Mouse (Mus musculus): ENCODE data around the gene Ipo8. TPM values are rescaled to one million over a fixed set of nuclear protein-coding genes. Genes with fewer than 3 reads are reported as not detected.
A peak's percentile ranks its signal among the peaks of the same experiment; 100 is the strongest.

Ipo8 gene
- polyA plus RNA-seq, 1 experiment from 2014 or later, result 12.2 TPM

DNA sequence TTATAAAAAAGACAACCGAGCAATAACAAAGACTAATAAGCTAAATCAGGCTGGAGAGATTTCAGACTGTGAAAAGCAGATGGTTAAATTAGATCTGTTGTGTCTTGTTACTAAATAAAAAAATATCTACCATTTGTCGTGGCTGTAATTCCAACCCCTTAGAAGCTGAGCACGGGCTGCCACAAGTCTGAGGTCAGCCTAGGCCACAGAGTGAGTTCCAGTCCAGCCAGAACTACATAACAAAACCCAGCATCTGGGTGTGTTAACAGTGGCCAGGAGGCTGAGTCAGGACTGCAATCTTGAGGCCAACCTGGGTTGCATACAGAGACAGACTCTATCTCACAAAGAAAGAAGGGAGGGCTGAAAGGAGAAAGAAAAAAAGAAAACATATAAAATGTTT lies 59.8 kb downstream of the Ipo8 start:
- no peaks in the 10 kb centered on the region for H3K27me3 ChIP-seq (replicated peaks; ENCODE audit: control insufficient read depth, insufficient read depth, low read length)

DNA sequence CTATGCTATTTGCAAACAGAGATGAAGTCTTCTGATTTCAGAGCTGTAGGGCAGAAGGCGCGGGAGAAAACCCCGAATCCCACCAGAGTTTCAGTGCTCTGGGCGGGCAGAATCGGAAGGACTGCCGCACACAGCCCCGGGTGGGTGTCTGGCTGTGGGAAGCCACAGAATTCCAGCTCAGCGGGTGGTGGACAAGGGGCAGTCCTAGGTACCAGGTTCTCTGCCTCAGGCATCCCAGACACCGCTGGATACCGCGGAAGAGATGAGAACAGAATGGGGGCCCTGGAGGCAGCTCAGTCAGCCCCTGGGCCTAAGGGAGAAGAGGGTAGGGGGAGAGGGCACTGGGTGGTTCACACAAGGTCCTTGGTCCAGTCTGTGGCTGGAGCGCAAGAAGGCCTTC lies 62.8 kb downstream of the Ipo8 start:
- Histone ChIP-seq H3K4me3 (ENCODE audit: low read depth, low read length) (no peak overlapping the region), H3K27ac (ENCODE audit: low read depth, low read length) (no peak overlapping the region), H3K4me2 (ENCODE audit: low read length) (no peak overlapping the region), H3K4me1 (ENCODE audit: control insufficient read depth, insufficient read depth, low read length) (no peaks in the 10 kb centered on the region), H3K9ac (ENCODE audit: low read length) (no peak overlapping the region), H3K36me3 (ENCODE audit: control insufficient read depth, insufficient read depth, low read length) (peaks cover 20% of the 10 kb centered on the region), H3K9me3 (replicated peaks; ENCODE audit: control insufficient read depth, low read length) (no peaks in the 10 kb centered on the region), H3K27me3 (replicated peaks; ENCODE audit: control insufficient read depth, insufficient read depth, low read length) (no peaks in the 10 kb centered on the region)
- ATAC-seq, result no peak
- WGBS, result 89% methylated on average over 12 of the region's 12 CpGs
- DNase-seq (ENCODE audit: low spot score), result no peak

More for the DNA sequence above, 59.8 kb downstream of the Ipo8 start:
- DNase-seq (ENCODE audit: low spot score) (no peak), ATAC-seq (no peak)
- H3K36me3 ChIP-seq (ENCODE audit: control insufficient read depth, insufficient read depth, low read length), result peaks cover 48% of the 10 kb centered on the region
- H3K9ac ChIP-seq (ENCODE audit: low read length), result no peak overlapping the region
- H3K4me1 ChIP-seq (ENCODE audit: control insufficient read depth, insufficient read depth, low read length), result no peaks in the 10 kb centered on the region
- WGBS, result 79% methylated on average over 3 of the region's 3 CpGs
- no peak overlapping the region for H3K4me3 ChIP-seq (ENCODE audit: low read depth, low read length)
- no peaks in the 10 kb centered on the region for H3K9me3 ChIP-seq (replicated peaks; ENCODE audit: control insufficient read depth, low read length)
- H3K4me2 ChIP-seq (ENCODE audit: low read length), result no peak overlapping the region
- no peak overlapping the region for H3K27ac ChIP-seq (ENCODE audit: low read depth, low read length)

DNA sequence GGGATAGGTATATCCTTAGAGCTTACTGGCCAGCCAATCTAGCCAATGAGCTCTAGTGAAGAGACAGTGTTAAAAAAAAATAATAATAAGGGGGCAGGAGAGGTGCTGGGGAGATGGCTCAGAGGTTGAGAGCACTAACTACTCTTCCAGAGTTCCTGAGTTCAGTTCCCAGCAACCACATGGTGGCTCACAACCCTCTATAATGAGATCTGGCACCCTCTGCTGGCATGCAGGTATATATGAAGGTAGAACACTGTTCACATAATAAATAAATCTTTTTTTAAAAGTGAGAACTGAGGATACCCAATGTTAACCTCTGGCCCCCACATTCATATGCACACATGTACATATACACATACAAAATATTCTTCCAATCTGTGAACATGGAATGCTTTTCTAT lies 64.0 kb downstream of the Ipo8 start:
- H3K27ac ChIP-seq (ENCODE audit: low read depth, low read length), result no peak overlapping the region
- DNase-seq (ENCODE audit: low spot score) (no peak), ATAC-seq (no peak)
- no peak overlapping the region for H3K4me2 ChIP-seq (ENCODE audit: low read length)
- H3K9me3 ChIP-seq (replicated peaks; ENCODE audit: control insufficient read depth, low read length), result no peaks in the 10 kb centered on the region
- peaks cover 9% of the 10 kb centered on the region for H3K36me3 ChIP-seq (ENCODE audit: control insufficient read depth, insufficient read depth, low read length)
- H3K4me1 ChIP-seq (ENCODE audit: control insufficient read depth, insufficient read depth, low read length), result no peaks in the 10 kb centered on the region
- no peaks in the 10 kb centered on the region for H3K27me3 ChIP-seq (replicated peaks; ENCODE audit: control insufficient read depth, insufficient read depth, low read length)
- H3K4me3 ChIP-seq (ENCODE audit: low read depth, low read length), result no peak overlapping the region
- no peak overlapping the region for H3K9ac ChIP-seq (ENCODE audit: low read length)

DNA sequence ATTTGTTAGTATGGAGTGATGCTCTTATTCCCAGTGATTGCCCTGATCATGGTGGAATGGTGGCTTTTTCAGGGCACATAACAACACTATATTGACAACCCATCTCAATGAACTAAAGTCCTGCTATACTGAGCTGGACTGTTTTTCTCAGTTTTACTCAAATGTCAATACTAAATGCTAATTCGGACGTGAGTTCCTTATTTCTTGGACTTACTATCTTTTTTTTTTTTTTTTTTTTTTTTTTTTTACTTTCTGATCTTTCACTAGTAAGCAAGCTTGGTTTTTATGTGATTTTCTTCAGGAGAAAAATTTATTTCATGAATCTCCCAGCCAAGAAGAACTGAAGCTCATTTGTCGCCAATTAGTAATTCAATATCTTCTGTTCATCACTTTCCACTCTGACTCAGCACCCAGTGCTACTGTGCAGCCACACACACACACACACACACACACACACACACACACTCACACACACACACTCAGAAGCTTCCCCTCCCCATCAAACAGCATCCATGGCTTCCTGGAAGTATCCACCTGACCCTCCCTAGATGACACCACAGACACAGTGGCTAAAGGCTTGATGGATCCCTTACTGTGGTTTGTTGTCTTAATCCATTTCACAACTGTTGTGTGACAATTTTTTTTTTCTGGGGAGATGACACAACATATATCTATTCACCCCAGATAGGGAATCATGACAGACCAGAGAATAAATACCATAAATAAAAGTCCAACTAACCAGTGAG lies 69.1 kb downstream of the Ipo8 start:
- 90% methylated on average over 3 of the region's 3 CpGs for WGBS

DNA sequence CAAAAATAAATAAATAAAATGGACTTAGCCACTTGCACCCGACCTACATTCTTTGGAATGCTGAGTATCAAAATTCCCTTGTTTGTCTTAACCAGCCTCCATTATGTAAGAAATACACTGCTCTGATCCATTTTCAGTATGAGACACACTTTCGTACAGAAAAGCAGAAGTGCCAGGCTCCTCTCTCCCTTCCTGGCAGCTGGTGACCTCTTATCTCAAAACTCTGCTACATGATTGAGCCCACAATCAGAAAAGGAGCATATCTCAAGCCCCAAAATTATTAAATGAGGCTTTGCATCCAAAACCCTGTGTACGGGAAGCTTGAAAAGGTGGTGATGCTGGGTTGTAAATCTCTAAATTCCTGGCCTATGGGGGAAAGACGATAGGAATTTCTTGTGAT lies 69.8 kb downstream of the Ipo8 start:
- 87% methylated on average over 4 of the region's 4 CpGs for WGBS
- no peak for DNase-seq (ENCODE audit: low spot score)
- no peaks in the 10 kb centered on the region for H3K9me3 ChIP-seq (replicated peaks; ENCODE audit: control insufficient read depth, low read length)

More for the DNA sequence above, 69.1 kb downstream of the Ipo8 start:
- H3K4me1 ChIP-seq (ENCODE audit: control insufficient read depth, insufficient read depth, low read length), result no peaks in the 10 kb centered on the region
- no peak overlapping the region for H3K4me2 ChIP-seq (ENCODE audit: low read length)
- ATAC-seq, result no peak
- DNase-seq (ENCODE audit: low spot score), result no peak
- no peaks in the 10 kb centered on the region for H3K27me3 ChIP-seq (replicated peaks; ENCODE audit: control insufficient read depth, insufficient read depth, low read length)
- no peak overlapping the region for H3K9ac ChIP-seq (ENCODE audit: low read length)
- no peak overlapping the region for H3K27ac ChIP-seq (ENCODE audit: low read depth, low read length)
- no peak overlapping the region for H3K4me3 ChIP-seq (ENCODE audit: low read depth, low read length)
- no peaks in the 10 kb centered on the region for H3K36me3 ChIP-seq (ENCODE audit: control insufficient read depth, insufficient read depth, low read length)
- no peaks in the 10 kb centered on the region for H3K9me3 ChIP-seq (replicated peaks; ENCODE audit: control insufficient read depth, low read length)

DNA sequence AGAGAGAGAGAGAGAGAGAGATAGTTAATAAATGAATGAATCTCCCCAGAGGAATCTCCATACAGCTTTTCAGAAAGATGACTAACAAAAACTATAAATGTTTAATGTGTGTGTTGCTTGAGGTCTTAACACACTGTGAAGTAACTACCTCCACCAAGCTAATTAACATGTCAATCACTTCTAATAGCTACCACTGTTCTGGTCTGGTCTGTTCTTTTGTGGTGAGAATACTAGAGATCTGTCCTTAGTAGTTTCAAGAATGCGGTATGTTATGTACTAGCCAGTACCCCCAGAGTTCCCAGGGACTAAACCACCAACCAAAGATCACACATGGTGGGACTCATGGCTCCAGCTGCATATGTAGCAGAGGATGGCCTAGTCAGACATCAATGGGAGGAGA lies 74.7 kb downstream of the Ipo8 start:
- Histone ChIP-seq H3K4me3 (ENCODE audit: low read depth, low read length) (no peak overlapping the region), H3K36me3 (ENCODE audit: control insufficient read depth, insufficient read depth, low read length) (no peaks in the 10 kb centered on the region), H3K9ac (ENCODE audit: low read length) (no peak overlapping the region), H3K9me3 (replicated peaks; ENCODE audit: control insufficient read depth, low read length) (no peaks in the 10 kb centered on the region), H3K4me2 (ENCODE audit: low read length) (no peak overlapping the region), H3K4me1 (ENCODE audit: control insufficient read depth, insufficient read depth, low read length) (no peaks in the 10 kb centered on the region), H3K27me3 (replicated peaks; ENCODE audit: control insufficient read depth, insufficient read depth, low read length) (no peaks in the 10 kb centered on the region), H3K27ac (ENCODE audit: low read depth, low read length) (no peak overlapping the region)
- DNase-seq (ENCODE audit: low spot score) (no peak), ATAC-seq (no peak)
- 82% methylated on average over 1 of the region's 1 CpGs for WGBS

More for the DNA sequence above, 69.8 kb downstream of the Ipo8 start:
- no peak overlapping the region for H3K4me2 ChIP-seq (ENCODE audit: low read length)
- H3K4me1 ChIP-seq (ENCODE audit: control insufficient read depth, insufficient read depth, low read length), result no peaks in the 10 kb centered on the region
- H3K4me3 ChIP-seq (ENCODE audit: low read depth, low read length), result no peak overlapping the region
- no peak overlapping the region for H3K9ac ChIP-seq (ENCODE audit: low read length)
- no peaks in the 10 kb centered on the region for H3K27me3 ChIP-seq (replicated peaks; ENCODE audit: control insufficient read depth, insufficient read depth, low read length)
- ATAC-seq, result no peak
- H3K27ac ChIP-seq (ENCODE audit: low read depth, low read length), result no peak overlapping the region
- no peaks in the 10 kb centered on the region for H3K36me3 ChIP-seq (ENCODE audit: control insufficient read depth, insufficient read depth, low read length)

DNA sequence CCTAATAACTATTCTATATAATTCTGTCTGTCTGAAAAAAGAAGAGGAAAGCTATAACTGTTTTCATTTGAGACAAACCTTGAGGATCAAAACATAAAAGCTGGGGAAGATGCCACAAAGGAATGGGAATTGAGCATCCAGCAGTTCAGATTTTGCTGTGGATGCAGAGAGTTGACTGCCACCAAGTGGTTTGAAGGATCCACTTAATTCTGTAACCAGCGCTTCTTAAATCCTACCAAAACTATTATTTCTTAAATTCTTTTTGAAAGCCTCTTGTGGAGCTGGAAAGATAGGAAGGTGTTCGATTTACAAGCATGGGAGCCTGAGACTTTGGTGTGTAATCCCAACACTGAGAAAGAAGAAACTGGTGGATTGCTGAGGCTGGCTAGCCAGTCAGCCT lies 79.9 kb downstream of the Ipo8 start:
- 84% methylated on average over 2 of the region's 2 CpGs for WGBS
- ATAC-seq, result no peak
- Histone ChIP-seq H3K9me3 (replicated peaks; ENCODE audit: control insufficient read depth, low read length) (no peaks in the 10 kb centered on the region), H3K9ac (ENCODE audit: low read length) (no peak overlapping the region), H3K4me2 (ENCODE audit: low read length) (no peak overlapping the region), H3K27ac (ENCODE audit: low read depth, low read length) (no peak overlapping the region), H3K4me3 (ENCODE audit: low read depth, low read length) (no peak overlapping the region), H3K4me1 (ENCODE audit: control insufficient read depth, insufficient read depth, low read length) (no peaks in the 10 kb centered on the region), H3K36me3 (ENCODE audit: control insufficient read depth, insufficient read depth, low read length) (no peaks in the 10 kb centered on the region), H3K27me3 (replicated peaks; ENCODE audit: control insufficient read depth, insufficient read depth, low read length) (no peaks in the 10 kb centered on the region)
- DNase-seq (ENCODE audit: low spot score), result peak; percentile 62

DNA sequence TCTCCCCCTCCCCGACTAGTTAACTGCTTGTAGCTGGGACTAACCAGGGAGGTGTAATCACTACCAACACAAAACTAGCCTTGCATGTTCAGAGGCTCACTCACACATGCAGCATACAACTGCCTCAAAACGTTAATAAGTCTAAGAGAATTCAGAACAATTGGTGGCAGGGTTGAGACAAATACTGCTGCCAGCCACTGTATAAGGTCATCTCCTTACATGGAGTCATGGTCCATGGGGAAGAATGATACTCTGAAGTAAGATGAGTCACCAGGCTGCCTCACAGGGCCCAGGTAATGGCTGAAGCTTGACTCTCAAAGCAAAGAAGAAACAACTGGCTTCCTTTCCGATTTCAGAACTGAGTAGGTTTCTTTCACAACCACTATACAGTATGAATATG lies 81.1 kb downstream of the Ipo8 start:
- 85% methylated on average over 3 of the region's 3 CpGs for WGBS
- H3K4me2 ChIP-seq (ENCODE audit: low read length), result no peak overlapping the region

DNA sequence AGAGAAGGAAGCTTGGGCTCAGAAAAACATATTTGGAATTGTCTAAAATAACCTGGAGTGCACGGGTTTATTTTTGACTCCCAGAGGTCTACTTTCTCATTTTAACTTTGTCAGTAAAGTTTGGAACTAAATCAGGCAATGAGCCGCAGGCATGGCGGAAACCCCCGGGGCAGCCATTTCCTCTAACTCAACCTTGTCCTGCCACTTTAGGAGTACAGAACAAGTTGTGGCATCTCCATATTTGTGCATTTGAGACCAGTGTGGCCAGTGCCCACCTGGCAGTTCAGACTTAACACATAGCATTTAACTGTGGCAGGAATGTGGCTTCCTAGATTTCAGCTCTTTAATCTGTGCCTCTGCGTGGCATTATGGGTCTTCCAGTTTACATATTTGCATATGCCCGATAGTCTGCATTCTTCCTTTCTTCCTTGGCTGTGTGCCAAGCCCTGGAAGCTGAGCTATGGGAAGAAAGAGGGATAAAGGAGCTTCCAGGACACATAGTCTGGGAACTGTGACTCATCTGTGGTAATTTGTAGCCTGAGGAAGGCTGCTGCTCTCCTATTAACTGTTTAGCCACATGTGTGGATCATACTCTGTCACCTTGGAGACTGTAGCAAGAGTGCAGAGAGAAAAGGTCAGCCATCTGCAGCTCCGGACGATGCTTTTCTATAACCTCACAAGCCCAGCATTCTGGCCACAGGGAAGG lies 90.6 kb downstream of the Ipo8 start:
- H3K9ac ChIP-seq (ENCODE audit: low read length), result no peak overlapping the region
- no peak for ATAC-seq
- H3K4me1 ChIP-seq (ENCODE audit: control insufficient read depth, insufficient read depth, low read length), result no peaks in the 10 kb centered on the region
- no peaks in the 10 kb centered on the region for H3K27me3 ChIP-seq (replicated peaks; ENCODE audit: control insufficient read depth, insufficient read depth, low read length)
- H3K27ac ChIP-seq (ENCODE audit: low read depth, low read length), result no peak overlapping the region
- no peaks in the 10 kb centered on the region for H3K36me3 ChIP-seq (ENCODE audit: control insufficient read depth, insufficient read depth, low read length)
- WGBS, result 72% methylated on average over 8 of the region's 8 CpGs
- H3K9me3 ChIP-seq (replicated peaks; ENCODE audit: control insufficient read depth, low read length), result no peaks in the 10 kb centered on the region
- DNase-seq (ENCODE audit: low spot score), result peak; percentile 46
- H3K4me2 ChIP-seq (ENCODE audit: low read length), result no peak overlapping the region
- H3K4me3 ChIP-seq (ENCODE audit: low read depth, low read length), result no peak overlapping the region

More for the DNA sequence above, 81.1 kb downstream of the Ipo8 start:
- DNase-seq (ENCODE audit: low spot score) (no peak), ATAC-seq (no peak)
- no peaks in the 10 kb centered on the region for H3K4me1 ChIP-seq (ENCODE audit: control insufficient read depth, insufficient read depth, low read length)
- no peaks in the 10 kb centered on the region for H3K27me3 ChIP-seq (replicated peaks; ENCODE audit: control insufficient read depth, insufficient read depth, low read length)
- H3K9me3 ChIP-seq (replicated peaks; ENCODE audit: control insufficient read depth, low read length), result no peaks in the 10 kb centered on the region
- no peak overlapping the region for H3K4me3 ChIP-seq (ENCODE audit: low read depth, low read length)
- no peak overlapping the region for H3K9ac ChIP-seq (ENCODE audit: low read length)
- H3K36me3 ChIP-seq (ENCODE audit: control insufficient read depth, insufficient read depth, low read length), result no peaks in the 10 kb centered on the region
- no peak overlapping the region for H3K27ac ChIP-seq (ENCODE audit: low read depth, low read length)

Data from forebrain, embryonic 14.5 days (tissue).